Mouse (Mus musculus) cortical plate, adult 2 months (tissue): ENCODE results near the gene Olfr1158.

Source experiments
- CTCF ChIP-seq: fragments of 200-500 bp; IDR thresholded peaks from 2 replicates; pipeline ENCODE4 v1.5.1; 2011; ENCODE audit warnings: mild to moderate bottlenecking, control low read depth, low read length; ENCODE audit not compliant: insufficient read depth; ENCODE audit errors: extremely low read depth
- POLR2A ChIP-seq: fragments of 200-500 bp; IDR thresholded peaks from 2 replicates; pipeline ENCODE4 v1.6.1; 2011; ENCODE audit warnings: mild to moderate bottlenecking, low read length, control low read depth; ENCODE audit not compliant: insufficient read depth; ENCODE audit errors: extremely low read depth

GRCm38 (mm10) chr2:87945037-87945436 lies 44.9 kb upstream of the Olfr1158 start, which contains the start of gene Olfr1155:
- TF ChIP-seq CTCF (no peak), POLR2A (no peak)
